Mouse (Mus musculus) thymus, adult 2 months (tissue): ENCODE measurements around the gene Lnp1.

Source experiments
- CTCF ChIP-seq: fragments of 200-500 bp; IDR thresholded peaks from 2 replicates; pipeline ENCODE4 v1.5.1; 2012; ENCODE audit warnings: mild to moderate bottlenecking, control low read depth, low read length, moderate library complexity, borderline replicate concordance; ENCODE audit not compliant: control insufficient read depth, poor library complexity, insufficient read depth; ENCODE audit errors: extremely low read depth
- POLR2A ChIP-seq: fragments of 200-500 bp; IDR thresholded peaks from 2 replicates; pipeline ENCODE4 v1.6.1; 2012; ENCODE audit warnings: mild to moderate bottlenecking, low read length, control low read depth, moderate library complexity; ENCODE audit not compliant: control insufficient read depth, poor library complexity, insufficient read depth; ENCODE audit errors: extremely low read depth

- TF ChIP-seq POLR2A: no peak
- TF ChIP-seq CTCF: no peak
These were observed 14.5 kb upstream of the Lnp1 start for GRCm38 (mm10) chr16:56942341-56942740.
